In the genomic region with DNA sequence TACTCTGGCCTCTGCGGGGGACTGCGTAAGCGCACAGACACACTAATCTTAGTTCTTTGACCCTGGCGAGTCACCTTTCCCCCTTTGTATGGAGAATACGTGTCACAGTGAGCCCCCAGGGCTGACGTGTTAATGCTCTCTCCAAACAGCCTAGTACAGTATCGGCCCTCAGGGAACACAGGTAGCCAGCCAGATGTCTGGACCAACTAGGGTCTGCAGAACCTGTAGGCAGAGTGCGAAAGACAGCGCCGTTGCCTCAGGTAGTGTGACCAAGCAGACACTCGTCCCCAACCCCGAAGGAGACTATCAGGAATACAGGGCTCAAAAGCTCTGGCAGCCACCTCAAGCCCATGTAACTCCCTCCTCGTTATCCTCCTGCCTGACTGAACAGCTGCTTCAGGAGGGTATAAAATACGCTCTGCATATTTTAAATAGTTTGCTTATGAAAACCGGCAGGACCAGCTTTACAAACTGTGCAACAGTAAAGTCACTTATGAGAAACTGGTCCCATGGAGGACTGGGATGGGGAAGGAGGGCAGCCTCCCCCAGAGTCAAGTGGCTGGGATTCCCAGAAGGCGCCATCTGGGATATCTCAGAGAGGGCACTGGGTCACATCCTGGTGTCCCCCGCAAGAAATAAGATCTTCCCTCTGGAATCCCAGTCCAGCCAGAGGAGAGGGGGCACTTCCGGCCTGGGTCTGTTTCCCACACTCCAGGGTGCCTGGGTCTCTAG, we compare ENCODE assay signal across 9 mouse cellular contexts. TPM values are rescaled to one million over a fixed set of nuclear protein-coding genes. Genes with fewer than 3 reads are reported as not detected.
DNase-seq lines count a peak whose midpoint lies in the region; ATAC-seq and TF ChIP-seq lines count a peak whose summit lies in the region.
"Had no signal": no experiment of that assay in that cellular context is flagged by ENCODE, and none has a peak within 500 bp of the region (broad histone marks: within the 10 kb centered on the region; RNA-seq: fewer than 3 reads in every experiment).

No protein-coding gene starts in this region.

- no peak for ATAC-seq in forebrain, embryonic 11.5 days (replicated peaks; ENCODE audit: low FRiP score)
- ATAC-seq in forebrain, postnatal 0 days: no peak
- ATAC-seq in limb, embryonic 12.5 days (ENCODE audit: insufficient number of reproducible peaks, insufficient read depth, low FRiP score, low TSS enrichment, low read depth): peak; percentile 44

- peaks cover 5% of the 10 kb centered on the region; the same call in 1 of the 2 replicates for H3K4me1 ChIP-seq in forebrain, embryonic 11.5 days (replicated peaks; ENCODE audit: control insufficient read depth, insufficient read depth, low read length)
- no peaks in the 10 kb centered on the region for H3K4me1 ChIP-seq in forebrain, postnatal 0 days (ENCODE audit: insufficient read depth)
- H3K4me1 ChIP-seq in E14TG2a.4 (replicated peaks; ENCODE audit: low read depth, low read length): peaks cover 99% of the 10 kb centered on the region
- peaks cover 68% of the 10 kb centered on the region for H3K4me1 ChIP-seq in limb, embryonic 12.5 days (replicated peaks)

- no peak overlapping the region for H3K4me2 ChIP-seq in forebrain, embryonic 11.5 days (ENCODE audit: low read depth, low read length, severe bottlenecking)
- no peak overlapping the region for H3K4me2 ChIP-seq in forebrain, postnatal 0 days (ENCODE audit: low read depth)
- H3K4me2 ChIP-seq in limb, embryonic 12.5 days: peak overlapping the region; percentile 35

- TF ChIP-seq CTCF in forebrain, postnatal 0 days (IDR thresholded peaks at IDR 0.05; ENCODE audit: low read depth): no peak
- TF ChIP-seq CTCF in E14TG2a.4 (conservative IDR thresholded peaks at IDR 0.05; ENCODE audit: low read length): no peak

- H3K27ac ChIP-seq in forebrain, embryonic 11.5 days (ENCODE audit: low read depth, low read length): peak overlapping the region; percentile 38; the same call in 1 of the 2 replicates
- no peak overlapping the region for H3K27ac ChIP-seq in forebrain, postnatal 0 days (ENCODE audit: low read depth, low read length)
- peak overlapping the region; percentile 87 for H3K27ac ChIP-seq in limb, embryonic 12.5 days

- H3K9ac ChIP-seq in forebrain, embryonic 11.5 days (ENCODE audit: low read length): no peak overlapping the region
- H3K9ac ChIP-seq in forebrain, postnatal 0 days: no peak overlapping the region
- no peak overlapping the region for H3K9ac ChIP-seq in limb, embryonic 12.5 days (replicated peaks)

- H3K9me3 ChIP-seq in forebrain, embryonic 11.5 days (ENCODE audit: control insufficient read depth, low read length): no peaks in the 10 kb centered on the region
- H3K9me3 ChIP-seq in forebrain, postnatal 0 days (ENCODE audit: low read length): no peaks in the 10 kb centered on the region
- H3K9me3 ChIP-seq in E14TG2a.4 (ENCODE audit: low read length): no peaks in the 10 kb centered on the region
- no peaks in the 10 kb centered on the region for H3K9me3 ChIP-seq in limb, embryonic 12.5 days

- H3K36me3 ChIP-seq in forebrain, embryonic 11.5 days (ENCODE audit: control insufficient read depth, insufficient read depth, low read length): no peaks in the 10 kb centered on the region
- H3K36me3 ChIP-seq in forebrain, postnatal 0 days (ENCODE audit: insufficient read depth): no peaks in the 10 kb centered on the region
- H3K36me3 ChIP-seq in E14TG2a.4 (ENCODE audit: insufficient read depth, low read length): peaks cover 43% of the 10 kb centered on the region
- no peaks in the 10 kb centered on the region for H3K36me3 ChIP-seq in limb, embryonic 12.5 days

- intact Hi-C loops in heart, postnatal 10 days (cut with DNase I): no loop called here

- peak; percentile 71 for DNase-seq in forebrain, embryonic 11.5 days (ENCODE audit: low spot score)
- DNase-seq in forebrain, postnatal 0 days: no peak
- peak; percentile 40 to 58 for DNase-seq in heart, postnatal 10 days
- DNase-seq in cerebellum, adult 11-12 months: no peak
- DNase-seq in thymus, postnatal 14 days: no peak
- no peak for DNase-seq in B cell, adult 2 months
- DNase-seq: midbrain, embryonic 14.5 days had no signal

- no peak overlapping the region for H3K4me3 ChIP-seq in forebrain, embryonic 11.5 days (ENCODE audit: low read depth, low read length)
- H3K4me3 ChIP-seq in forebrain, postnatal 0 days (ENCODE audit: low read depth, low read length): no peak overlapping the region
- H3K4me3 ChIP-seq in E14TG2a.4 (replicated peaks; ENCODE audit: low read length): 0 out of 2 replicates have a peak overlapping the region, but pooled peaks have one; percentile 8
- H3K4me3 ChIP-seq in limb, embryonic 12.5 days (replicated peaks): no peak overlapping the region

- 63% methylated on average over 18 of the region's 18 CpGs for WGBS in forebrain, embryonic 11.5 days
- WGBS in forebrain, postnatal 0 days: 68% methylated on average over 18 of the region's 18 CpGs
- 19% methylated on average over 18 of the region's 18 CpGs for WGBS in limb, embryonic 12.5 days

- H3K27me3 ChIP-seq in forebrain, embryonic 11.5 days (ENCODE audit: control insufficient read depth, insufficient read depth, low read length): no peaks in the 10 kb centered on the region
- H3K27me3 ChIP-seq in forebrain, postnatal 0 days (ENCODE audit: insufficient read depth, low read length): no peaks in the 10 kb centered on the region
- no peaks in the 10 kb centered on the region for H3K27me3 ChIP-seq in E14TG2a.4 (ENCODE audit: insufficient read depth, low read length)
- no peaks in the 10 kb centered on the region for H3K27me3 ChIP-seq in limb, embryonic 12.5 days

RNA-seq across cellular contexts. Expression of a gene that starts 18.0 kb away (rescaled TPM):
- 17.3 and 18.1 TPM in 2 replicates for polyA plus RNA-seq in forebrain, embryonic 11.5 days (2014; fragmentation: Nextera tagmentation; extraction: Ambion mirVana)
- total RNA-seq in forebrain, postnatal 0 days (2014; rRNA removed): 48.4 and 56.4 TPM in 2 replicates
- 15.1 and 18.7 TPM in 2 replicates for polyA plus RNA-seq in forebrain, postnatal 0 days (2015; fragmentation: Nextera tagmentation; extraction: Ambion mirVana)
- total RNA-seq in heart, postnatal 10 days (2021): 1 to 10 TPM; 7.3 to 9.1 TPM
- polyA plus RNA-seq in limb, embryonic 12.5 days (2016; fragmentation: Nextera tagmentation; extraction: Ambion mirVana): 13.7 and 14.2 TPM in 2 replicates

Comparison
In these comparisons a context has a peak if more than half of its experiments do, and no peak if none do; other contexts are left out.
1. DNase-seq: peak in forebrain, embryonic 11.5 days (single experiment) and heart, postnatal 10 days (2 of 2); none in forebrain, postnatal 0 days (single experiment), cerebellum, adult 11-12 months (single experiment), thymus, postnatal 14 days (single experiment) and B cell, adult 2 months (0 of 2).